Mouse (Mus musculus): Measurements from ENCODE around the gene Lrp5.
"Not testable (repeated sequence)": the region's sequence is repeated elsewhere in the genome, so short reads cannot be mapped to it uniquely, and the experiment has no call there.

Gene Lrp5

DNA sequence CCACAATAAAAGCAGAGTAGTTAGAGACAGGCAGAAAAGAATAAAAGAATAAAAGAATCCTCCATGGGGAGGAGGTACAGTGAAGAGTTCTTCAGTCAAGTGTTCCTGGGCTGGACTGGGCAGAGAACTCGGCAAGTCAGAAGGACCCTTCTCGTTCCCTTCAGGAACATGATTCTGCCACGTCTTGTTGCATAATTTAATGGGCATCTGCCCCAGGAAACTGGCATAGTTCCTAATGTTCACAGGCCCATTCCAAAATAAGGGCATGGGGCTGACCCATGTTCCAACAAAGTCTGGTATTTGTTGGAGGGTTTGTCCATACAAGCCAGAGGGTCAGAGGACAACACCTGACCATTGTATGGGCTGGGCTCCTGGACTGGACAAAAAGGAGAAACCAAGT lies 8.6 kb upstream of the Lrp5 start:
- DNase-seq: no peak

GRCm38 (mm10) chr19:3694476-3694875 lies 8.1 kb upstream of the Lrp5 start:
- no peak for DNase-seq

DNA sequence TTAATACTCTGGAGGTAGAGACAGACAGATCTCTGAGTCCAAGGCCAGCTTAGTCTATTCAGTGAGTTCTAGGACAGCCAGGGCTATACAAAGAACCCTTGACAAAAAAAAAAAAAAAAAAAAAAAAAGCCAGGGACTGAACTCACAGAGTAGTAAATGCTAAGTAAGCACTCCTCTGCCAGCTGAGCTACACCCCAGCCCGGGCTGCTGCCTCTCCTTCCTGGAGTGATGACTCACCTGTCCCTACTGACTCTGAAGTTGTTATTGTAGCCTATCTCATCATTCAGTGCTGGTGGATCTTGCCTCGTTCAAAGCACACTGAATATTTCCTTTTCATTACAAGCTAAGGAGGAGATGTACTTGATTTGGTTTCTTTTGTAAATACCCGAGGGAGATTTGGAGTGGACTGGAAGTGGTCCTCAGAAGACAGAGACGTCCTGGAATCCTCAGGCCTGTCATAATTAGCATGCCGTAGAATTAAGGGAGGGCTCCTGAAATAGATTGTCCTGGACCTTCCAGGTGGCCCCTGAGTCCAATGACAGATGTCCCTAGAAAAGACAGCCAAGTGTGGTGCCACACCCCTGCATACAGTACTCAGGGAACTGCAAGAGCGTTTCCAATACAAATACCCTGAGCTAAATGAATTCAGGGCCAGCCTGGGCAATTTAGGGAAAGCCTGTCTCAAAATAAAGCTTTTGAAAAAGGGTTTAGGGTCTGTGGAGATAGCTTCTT lies 6.2 kb upstream of the Lrp5 start:
- DNase-seq: no peak

- DNase-seq: no peak
Measured at GRCm38 (mm10) chr19:3691337-3691736, 5.0 kb upstream of the Lrp5 start.

- DNase-seq: peak; percentile 34
Measured at GRCm38 (mm10) chr19:3687676-3688171, 1.4 kb upstream of the Lrp5 start.

DNA sequence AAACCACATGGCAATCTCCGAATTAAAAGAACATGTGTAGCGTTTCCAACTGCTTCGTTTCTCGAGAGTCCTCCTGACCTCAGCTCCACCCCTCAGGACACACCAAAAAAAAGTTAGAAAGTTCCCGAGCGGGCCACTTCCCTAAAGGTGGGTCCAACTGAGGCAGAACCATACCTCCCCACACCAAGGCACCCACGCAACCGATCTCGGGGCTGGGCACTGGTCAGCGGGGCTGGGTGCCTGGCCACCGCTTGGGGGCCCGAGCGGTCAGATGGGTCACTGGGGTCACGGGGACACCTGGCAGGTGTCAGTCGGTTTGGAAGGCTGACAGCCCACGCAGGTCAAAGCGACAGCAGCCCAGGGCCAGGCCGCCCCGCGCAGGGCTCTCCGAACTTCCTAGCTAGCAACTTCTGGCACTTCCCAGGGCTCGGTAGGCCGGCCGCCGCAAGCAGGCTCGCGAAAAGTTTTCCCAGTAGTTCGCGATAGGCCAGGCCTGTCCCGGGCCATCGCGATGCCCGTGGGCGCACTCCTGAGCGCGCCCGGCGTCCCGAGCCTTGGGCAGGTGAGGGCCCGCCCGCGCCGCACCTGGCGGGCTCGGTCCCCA lies 651 bp downstream of the Lrp5 start:
- peak; percentile 61 for DNase-seq

DNA sequence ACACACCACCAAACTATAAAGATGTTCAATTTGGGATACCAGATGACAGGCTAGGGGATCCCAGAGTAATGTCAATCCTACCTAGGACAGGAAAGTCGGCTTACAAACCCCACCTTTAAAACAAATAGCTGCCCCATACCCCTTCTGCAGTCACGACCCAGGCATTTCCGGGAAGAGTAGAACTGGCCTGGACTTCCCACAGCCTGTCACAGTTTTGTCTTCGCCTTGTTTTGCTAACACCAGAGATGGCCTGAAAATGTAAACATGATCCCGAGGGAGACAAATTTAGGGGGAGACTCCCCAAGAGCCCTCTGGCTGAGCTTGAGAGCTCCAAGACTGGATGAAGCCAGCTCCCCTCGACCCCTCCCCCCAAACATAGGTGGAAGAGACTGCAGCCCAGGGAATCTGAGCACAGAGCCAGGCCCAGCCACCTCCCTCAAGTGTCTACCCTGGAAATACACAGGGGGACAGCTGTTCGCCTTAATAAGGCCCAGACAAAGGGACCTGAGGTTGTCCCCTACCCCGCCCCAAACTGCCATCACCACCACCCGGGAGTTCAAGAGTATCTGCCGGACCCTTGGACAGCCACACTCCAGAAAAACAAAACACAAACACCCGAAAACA lies 1.3 kb downstream of the Lrp5 start:
- peak; percentile 49 for DNase-seq

DNA sequence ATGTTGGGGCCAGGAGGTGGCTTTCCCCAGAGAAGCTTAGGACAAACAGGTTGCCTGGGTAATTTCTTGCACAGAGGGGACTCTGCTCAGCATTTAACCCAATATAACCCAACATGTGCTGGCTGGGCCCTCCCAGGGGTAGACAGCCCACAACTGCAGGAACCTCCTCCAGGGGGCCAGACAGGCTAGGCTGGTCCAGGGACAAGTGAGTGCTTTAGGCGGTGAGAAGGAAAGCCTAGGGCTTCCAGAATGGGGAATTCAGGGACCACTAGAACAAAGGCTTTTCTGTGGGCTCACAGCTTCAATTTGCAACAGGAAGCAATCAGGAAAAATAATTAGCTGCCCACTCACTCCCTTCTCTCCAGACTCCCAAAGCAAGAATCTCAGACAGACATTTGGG lies 1.9 kb downstream of the Lrp5 start:
- no peak for DNase-seq

DNA sequence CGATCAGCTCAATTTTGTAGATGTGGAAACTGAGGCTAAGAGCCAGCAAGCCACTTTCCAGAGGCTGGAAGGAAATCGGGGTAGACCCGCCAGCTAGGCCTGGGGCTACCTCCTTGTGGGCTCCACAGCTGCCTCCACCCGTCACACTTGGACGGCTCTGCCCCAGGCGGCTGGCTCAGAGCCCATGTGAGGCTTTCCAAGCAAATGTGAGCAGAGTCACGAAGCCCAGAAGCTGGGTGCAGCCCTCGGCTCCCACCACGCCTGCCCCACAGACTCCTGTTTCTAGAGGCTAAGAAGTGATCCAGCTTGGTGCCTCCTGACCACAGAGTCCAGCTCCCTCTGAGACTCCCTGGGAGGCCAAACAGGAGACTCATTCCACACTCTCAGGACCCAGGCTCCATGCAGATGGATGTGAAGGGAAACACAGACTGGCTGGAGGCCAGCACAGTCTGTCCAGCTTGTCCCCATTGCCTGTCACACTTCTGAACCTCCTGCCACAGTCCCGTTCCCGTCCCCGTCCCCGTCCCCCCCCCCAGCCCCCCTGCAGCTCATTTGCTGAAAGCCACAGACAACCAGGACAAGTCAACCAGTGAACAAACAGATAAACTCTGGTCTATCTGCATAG lies 4.9 kb downstream of the Lrp5 start:
- DNase-seq: peak; percentile 91

GRCm38 (mm10) chr19:3680732-3681131 lies 5.6 kb downstream of the Lrp5 start:
- peak; percentile 58 for DNase-seq

DNA sequence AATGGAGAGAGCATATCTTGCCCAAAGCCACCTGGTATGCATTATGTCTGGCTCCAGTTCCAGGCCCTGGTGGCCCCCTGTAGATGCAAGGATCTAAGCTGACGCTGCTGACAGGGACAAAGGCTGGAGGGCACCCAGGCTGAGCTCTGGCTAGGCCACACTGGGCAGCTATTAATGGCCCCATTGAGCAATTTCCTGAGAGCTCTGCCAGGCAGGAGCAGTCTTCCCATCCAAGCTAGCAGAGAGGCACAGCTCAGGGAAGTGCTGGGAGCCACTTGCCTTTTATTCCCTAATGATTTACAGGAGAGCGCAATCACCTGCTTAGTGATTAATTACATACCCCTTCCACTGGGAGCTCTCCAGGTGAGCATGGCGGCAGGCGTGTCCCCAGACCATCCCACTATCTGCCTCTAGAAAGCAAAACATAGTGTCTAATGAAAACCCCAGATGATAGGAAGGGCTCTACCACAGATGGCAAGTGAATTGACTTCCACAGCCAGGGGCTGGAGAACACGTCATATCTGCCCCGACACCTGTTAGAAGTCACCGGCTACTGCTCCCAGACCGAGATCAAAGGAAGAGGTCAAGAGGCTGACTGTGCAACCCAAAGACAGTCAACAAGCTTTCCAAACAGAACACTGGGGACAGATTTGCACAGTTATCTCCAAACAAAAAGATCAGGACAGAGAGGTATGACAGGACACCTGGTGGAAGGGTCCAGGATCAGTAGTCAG lies 12.1 kb downstream of the Lrp5 start:
- DNase-seq: peak; percentile 52

GRCm38 (mm10) chr19:3673149-3673548 lies 13.2 kb downstream of the Lrp5 start:
- DNase-seq: no peak

- DNase-seq: peak; percentile 80
Measured at GRCm38 (mm10) chr19:3669100-3669499, 17.3 kb downstream of the Lrp5 start.

GRCm38 (mm10) chr19:3668551-3668950 lies 17.8 kb downstream of the Lrp5 start:
- DNase-seq: no peak

DNA sequence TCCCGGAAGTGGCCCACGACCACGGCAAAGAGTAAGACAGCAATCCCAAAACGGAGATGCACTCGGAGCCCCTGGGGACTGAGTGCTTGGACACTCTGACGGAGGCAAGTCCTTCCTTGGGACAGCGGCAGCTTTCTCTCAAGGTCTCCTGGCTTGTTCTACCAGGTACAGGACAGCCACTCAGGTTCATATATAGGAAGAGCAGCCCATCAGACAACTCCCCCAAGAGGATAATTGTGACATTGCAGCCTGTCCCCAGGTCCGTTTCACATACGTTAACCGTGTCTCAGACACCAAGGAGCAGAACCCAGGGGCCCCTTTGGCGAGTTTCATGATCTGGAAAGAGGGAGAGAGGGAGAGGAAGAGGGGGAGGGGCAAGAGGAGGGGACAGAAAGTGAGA lies 18.4 kb downstream of the Lrp5 start:
- DNase-seq: no peak

GRCm38 (mm10) chr19:3667155-3667895 lies 19.0 kb downstream of the Lrp5 start:
- no peak for DNase-seq

DNA sequence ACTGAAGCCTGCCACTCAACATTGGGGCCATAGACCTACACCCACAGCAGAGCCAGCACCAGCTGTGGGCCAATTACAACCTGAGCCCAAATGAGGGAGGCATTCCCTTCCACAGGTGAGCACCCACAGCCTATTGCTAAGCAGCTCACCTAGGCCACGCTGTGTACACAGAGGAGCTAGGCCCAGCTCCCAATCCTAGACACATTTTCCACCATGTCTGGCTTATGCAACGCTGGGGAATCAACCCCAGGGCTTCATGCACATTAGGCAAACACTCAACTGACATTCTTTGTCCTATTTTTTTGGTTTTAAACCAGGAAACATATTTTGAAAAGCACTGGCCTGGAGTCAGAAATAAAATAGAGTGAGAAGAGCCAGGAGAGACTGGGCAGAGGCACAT lies 19.7 kb downstream of the Lrp5 start:
- no peak for DNase-seq

GRCm38 (mm10) chr19:3665510-3665909 lies 20.9 kb downstream of the Lrp5 start:
- DNase-seq: peak; percentile 59

DNA sequence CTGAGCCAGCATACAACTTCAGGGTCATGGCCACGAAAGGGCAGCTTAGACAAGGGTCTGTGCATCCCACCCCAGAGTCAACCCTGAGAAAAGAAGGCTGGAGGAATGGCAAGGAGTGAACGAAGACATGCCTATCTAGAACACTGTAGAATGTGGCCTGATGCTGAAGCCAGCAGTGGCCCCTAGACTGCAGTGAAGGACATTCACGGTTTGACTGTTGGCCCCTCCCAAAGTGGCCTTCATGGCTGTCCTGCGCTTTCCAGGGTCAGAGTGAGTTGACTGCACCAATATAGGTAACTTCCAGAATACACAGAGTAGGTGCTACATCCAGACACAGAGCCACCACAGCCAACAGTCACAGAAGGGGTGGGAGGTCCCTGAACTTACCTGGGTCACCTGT lies 28.4 kb downstream of the Lrp5 start:
- peak; percentile 28 for DNase-seq

- not testable (repeated sequence) for DNase-seq
Measured at GRCm38 (mm10) chr19:3657065-3657464, 29.3 kb downstream of the Lrp5 start.

- peak; percentile 32 for DNase-seq
Measured at GRCm38 (mm10) chr19:3656144-3656543, 30.2 kb downstream of the Lrp5 start.

DNA sequence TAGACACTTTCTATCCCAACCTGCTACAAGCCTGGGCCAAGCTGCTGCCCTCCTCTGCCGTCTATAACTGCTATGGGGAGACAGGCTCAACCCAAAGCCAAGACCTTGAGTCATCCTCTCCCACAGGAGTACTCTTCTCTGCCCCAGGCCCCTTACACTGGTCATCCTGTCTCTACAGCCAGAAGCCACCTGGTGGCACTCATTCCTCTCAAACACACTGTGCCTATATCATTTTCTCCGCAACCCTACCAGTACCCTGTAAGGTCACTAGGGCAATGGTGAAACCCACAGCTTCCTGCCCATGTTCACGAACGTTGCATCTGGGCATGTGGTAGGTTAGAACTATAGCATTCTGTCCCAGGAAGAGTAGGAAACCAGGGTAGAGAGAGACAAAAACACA lies 31.4 kb downstream of the Lrp5 start:
- no peak for DNase-seq
